Mouse (Mus musculus) urinary bladder, postnatal 4 days (tissue): Measurements from ENCODE around the gene Rtn2.
A peak's percentile ranks its signal among the peaks of the same experiment; 100 is the strongest.
"Not testable (repeated sequence)": the region's sequence is repeated elsewhere in the genome, so short reads cannot be mapped to it uniquely, and the experiment has no call there.

Experiments
- DNase-seq, 2 experiments: peaks; one replicate each; pipeline ENCODE4 v3.0.0; 2021 to 2022; ENCODE audit warnings: low spot score in 2 of 2

Rtn2 gene

DNA sequence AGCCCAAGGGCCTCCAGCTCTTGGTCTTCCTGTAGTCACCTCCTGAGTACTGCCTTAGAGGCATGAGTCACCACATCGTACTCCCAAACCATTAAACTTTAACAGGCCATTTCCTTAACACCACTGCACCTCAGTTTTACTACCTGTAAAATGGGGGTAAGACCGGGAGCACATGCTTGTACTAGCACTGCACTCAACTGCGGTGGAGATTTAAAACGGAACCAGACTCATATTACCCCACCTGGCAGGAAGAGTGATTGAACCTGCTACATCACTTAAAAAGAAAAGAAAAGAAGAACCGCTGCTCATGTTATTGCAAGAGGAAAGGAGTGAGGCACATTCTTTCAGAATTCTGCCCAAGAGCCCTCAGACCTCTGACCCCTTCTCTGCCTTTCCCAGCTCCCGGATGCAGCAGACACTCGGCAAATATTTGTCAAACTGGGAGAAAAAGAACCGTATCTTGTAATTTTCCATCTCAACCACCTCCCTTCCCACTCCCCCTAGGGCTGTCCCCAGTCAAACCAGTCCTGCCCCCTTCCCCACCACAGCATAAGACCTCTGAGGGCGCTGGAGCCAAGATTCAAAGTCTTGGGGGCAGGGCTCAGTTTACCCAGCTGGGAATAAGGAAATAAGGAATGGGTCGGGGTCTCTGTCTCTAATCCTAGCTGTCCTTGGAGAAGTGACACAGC, 13.3 kb upstream of the Rtn2 start:
- DNase-seq = no peak

- DNase-seq = peak; percentile 69
Measured at GRCm38 (mm10) chr7:19269721-19270441, 12.5 kb upstream of the Rtn2 start.

- no peak for DNase-seq
Measured at GRCm38 (mm10) chr7:19270509-19271237, 11.8 kb upstream of the Rtn2 start.

DNA sequence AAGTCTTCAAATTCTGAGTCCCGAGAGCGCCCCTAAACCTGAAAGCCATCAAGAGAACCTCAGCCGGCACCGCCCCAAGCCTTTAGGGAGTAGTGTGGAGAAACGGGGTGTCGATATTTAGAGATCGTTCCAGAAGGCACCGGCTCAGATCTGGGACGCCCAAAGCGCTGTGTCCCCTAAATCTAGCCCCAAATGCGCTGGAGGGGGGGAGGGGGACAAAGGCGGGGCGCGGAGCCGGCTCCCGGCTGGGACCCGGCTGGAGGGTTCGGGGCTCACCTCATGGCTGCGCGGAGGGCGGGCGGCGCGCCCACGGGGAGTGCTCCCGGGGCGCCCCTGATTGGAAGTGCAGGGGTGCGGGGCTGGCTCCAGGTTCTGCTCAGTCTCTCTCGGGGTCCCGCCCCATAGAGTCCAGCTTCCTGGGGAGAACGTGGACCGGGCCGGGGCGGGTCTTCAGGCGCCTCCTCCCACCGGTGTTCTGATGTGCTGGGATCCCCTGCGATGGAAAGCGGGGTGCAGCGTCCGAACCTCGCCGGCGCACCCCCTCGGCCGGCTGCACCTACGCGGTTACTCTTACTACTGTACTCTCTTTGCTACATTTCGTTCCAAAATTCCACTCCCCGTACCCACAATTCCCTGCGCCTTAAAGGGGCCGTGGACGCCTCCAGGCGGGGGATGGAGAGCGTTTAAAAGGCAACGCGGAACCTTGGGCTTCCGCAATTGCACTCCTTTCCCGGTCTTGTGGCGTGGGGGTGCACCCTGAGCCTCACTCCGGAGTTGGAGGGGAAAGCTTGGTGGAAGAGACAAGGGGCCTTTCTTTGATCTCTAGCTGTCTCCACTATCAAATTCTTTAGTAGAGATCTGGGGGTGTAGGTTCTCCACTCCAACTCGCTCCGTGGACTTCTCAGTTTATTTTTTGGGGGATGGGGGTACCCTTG, 10.9 kb upstream of the Rtn2 start, which contains the start of gene Vasp:
TSS of gene Vasp (minus strand) at position 580 of the 935 bp plus-strand sequence.
- peak; percentile 77 to 83 for DNase-seq

GRCm38 (mm10) chr7:19272173-19272764, 10.2 kb upstream of the Rtn2 start:
- DNase-seq = peak in 1 of 2 experiments; percentile 64

DNA sequence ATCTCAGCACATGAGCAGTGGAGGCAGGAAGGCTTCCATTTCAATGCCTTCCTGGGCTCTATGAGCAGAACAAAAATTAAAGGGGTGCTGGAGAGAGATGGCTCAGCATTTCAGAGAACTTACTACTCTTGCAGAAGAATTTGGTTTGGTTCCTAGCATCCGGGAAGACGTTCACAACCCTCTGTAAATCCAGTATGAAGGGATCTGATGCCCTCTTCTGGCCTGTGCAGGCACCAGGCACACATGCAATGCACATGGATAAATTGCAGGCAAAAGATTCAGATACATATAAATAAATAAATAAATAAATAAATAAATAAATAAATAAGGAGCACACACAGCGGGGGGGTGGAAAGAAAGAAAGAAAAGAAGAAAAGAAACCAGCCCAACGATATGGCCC, 6.2 kb upstream of the Rtn2 start:
- no peak for DNase-seq

DNA sequence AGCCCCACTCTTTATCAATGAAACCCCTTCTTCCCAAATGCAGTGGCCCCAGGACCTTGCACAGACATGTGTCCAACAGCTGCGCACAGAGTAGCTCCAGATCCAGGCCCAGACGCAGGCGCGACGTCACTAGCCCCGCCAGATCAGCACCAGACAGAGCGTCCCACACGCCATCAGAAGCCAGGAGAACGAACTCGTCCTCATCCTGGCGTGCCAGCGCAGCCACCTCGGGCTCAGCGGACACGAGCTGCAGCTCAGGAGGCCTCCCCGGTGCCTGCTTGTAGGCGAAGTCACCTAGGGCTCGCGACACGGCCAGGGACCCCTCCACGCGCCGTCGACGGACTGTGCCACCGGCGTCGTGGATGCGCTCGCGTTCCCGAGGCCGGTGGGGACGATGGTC, 3.4 kb upstream of the Rtn2 start:
- DNase-seq = no peak

- no peak for DNase-seq
Measured at GRCm38 (mm10) chr7:19279581-19280114, 2.8 kb upstream of the Rtn2 start, which contains the start of gene Ppm1n. Ppm1n (minus strand) TSS chr7:19280064.

- DNase-seq = not testable (repeated sequence)
Measured at GRCm38 (mm10) chr7:19281680-19282304, 632 bp upstream of the Rtn2 start.

- DNase-seq = peak in 1 of 2 experiments; percentile 74
Measured at GRCm38 (mm10) chr7:19282791-19283405, 474 bp downstream of the Rtn2 start.

DNA sequence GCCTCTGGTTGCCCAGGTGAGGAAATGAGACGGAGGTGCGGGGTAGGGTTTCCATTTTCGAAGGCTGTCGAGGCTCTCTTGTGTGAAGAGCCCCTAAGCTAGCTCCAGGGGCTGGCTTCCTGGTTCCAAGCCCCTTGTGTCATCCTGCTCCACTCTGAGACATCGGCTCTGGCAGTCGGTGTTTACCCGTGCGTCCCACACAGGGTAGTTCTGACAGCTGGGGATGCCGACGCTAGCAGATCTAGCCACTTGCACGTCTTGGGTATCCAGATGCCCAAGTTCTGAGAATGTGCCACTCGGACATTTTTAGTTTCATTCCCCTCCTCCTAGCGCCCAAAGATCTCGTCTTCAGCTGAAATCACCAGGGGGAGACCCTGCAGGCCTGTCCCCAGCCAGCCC, 981 bp downstream of the Rtn2 start:
- no peak for DNase-seq

DNA sequence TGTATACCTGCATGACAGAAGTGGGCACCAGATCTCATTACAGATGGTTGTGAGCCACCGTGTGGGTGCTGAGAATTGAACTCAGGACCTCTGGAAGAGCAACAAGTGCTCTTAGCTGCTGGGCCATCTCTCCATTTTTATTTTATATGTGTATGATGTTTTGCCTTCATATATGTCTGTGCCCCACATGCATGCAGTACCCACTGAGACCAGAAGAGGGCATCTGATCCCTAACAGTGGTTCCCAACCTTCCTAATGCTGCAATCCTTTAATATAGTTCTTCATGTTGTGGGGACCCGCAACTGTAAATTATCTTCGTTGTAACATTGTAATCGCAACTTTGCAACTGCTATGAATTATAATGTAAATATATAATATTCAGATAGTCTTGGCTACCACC, 2.3 kb downstream of the Rtn2 start:
- DNase-seq = no peak

GRCm38 (mm10) chr7:19290969-19291596, 8.7 kb downstream of the Rtn2 start:
- no peak for DNase-seq

DNA sequence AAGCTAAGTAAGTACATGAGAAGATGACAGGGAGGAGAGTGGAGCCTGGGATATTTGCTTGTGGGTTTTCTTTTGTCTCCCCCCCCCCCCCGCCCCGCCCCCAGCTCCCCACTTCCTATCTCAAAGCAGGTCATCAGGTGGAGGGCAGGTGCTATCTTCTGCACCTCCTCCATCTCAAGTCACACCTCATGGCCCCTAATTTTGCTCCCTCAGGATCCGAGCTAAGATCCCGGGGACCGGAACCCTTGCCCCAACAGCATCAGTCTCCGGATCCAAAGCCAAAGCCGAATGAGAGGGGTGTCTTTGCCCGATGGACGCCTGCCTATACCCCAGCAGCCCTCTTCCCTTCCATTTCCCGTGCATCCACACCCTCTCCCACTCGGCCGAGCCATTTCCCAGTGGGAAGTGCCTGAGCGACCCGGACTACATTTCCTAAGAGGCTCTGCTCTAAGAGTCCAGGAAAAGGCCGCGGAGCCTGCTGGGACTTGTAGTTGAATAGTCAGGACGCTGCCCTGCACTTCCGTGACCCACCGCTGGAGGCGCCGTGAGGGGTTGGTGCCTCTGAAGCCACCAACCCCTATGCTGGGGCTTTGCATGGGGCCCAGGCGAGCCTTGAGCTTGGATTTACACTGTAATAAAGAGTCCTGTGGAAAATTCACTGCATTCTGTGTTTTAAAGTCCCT, 13.2 kb downstream of the Rtn2 start:
- peak; percentile 89 to 97 for DNase-seq

DNA sequence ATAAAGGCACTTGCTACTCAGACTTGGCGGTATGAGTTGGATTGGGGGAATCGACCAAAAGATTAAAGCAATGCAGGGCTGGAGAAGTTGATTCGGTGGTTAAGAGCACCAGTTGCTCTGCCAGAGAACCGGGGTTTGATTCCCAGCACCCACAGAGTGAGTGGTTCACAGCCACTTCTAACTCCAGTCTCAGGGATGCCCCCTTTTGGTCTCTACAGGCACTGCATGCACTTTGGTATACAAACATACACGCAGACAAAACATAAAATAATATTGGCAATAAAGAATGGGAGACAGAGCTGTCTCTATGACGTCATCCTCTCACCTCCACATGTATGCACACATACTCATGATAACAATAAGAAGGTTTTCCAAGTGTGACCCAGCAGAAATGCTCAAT, 14.6 kb downstream of the Rtn2 start:
- no peak for DNase-seq

GRCm38 (mm10) chr7:19297794-19298193, 15.4 kb downstream of the Rtn2 start:
- no peak for DNase-seq

DNA sequence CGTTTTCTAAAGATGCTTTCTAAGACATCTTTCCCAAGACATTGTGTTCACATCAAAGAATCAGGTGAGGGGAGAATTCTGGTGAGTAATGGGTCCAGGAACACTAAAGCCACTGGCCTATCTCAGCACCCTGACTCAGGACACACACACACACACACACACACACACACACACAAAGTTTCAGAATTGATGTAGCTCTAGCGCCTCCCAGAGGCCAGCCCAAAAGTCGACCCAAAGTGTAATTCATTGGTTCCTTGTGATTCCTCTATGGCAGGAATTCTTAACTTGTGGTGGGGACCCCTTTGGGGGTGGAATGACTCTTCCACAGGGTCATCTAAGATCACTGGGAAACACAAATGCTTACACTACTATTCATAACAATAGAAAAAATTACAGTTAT, 16.8 kb downstream of the Rtn2 start:
- no peak for DNase-seq

GRCm38 (mm10) chr7:19300501-19301421, 18.3 kb downstream of the Rtn2 start:
- no peak for DNase-seq
